ENCODE assay signal across 17 mouse cellular contexts in the genomic region with DNA sequence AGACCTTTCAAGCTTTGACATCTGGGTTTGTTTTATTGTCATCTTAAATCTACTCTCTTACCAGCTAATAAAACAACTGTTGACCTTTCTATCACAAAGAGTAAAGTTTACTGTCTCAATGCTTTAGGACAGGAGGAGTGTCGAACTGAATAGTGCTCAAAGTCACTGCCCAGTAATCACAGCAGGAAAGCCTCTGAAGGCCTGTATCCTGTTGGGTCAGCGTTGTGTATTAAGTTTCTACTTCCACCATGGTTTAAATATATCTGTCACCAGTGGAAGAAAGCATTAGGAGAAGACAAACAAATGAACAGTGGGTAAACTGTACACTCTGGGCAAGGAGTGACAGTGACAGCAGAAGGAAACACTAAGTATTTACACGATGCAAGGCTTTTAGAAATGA.
"Had no signal": no experiment of that assay in that cellular context is flagged by ENCODE, and none has a peak within 500 bp of the region (broad histone marks: within the 10 kb centered on the region; RNA-seq: fewer than 3 reads in every experiment).

No protein-coding gene starts in this region.

- H3K4me2 ChIP-seq: hindbrain, embryonic 14.5 days; limb, embryonic 13.5 days; liver, embryonic 12.5 days; liver, embryonic 15.5 days; midbrain, embryonic 11.5 days had no signal

- H3K27ac ChIP-seq: hindbrain, embryonic 14.5 days; hindbrain, postnatal 0 days; layer of hippocampus, adult 2 months; limb, embryonic 10.5 days; limb, embryonic 13.5 days; liver, embryonic 12.5 days; liver, embryonic 15.5 days had no signal

- H3K4me1 ChIP-seq: liver, embryonic 12.5 days; liver, embryonic 15.5 days had no signal

- H3K9ac ChIP-seq: hindbrain, embryonic 14.5 days; limb, embryonic 13.5 days; liver, embryonic 12.5 days; liver, embryonic 15.5 days had no signal

- ATAC-seq: hindbrain, postnatal 0 days; inflammation-experienced regulatory T-cells, adult 6 months; intestine, embryonic 16.5 days; liver, embryonic 12.5 days had no signal

- H3K4me3 ChIP-seq: layer of hippocampus, adult 2 months; limb, embryonic 10.5 days; limb, embryonic 13.5 days; liver, embryonic 12.5 days; liver, embryonic 15.5 days had no signal

- H3K9me3 ChIP-seq: limb, embryonic 10.5 days; limb, embryonic 13.5 days; liver, embryonic 12.5 days; liver, embryonic 15.5 days had no signal

- DNase-seq: kidney, adult 18-20 months; layer of hippocampus, adult 9-11 months; liver; lung, postnatal 14 days; midbrain, embryonic 14.5 days; thymus, adult 18-20 months; thymus, postnatal 36 days had no signal

- H3K27me3 ChIP-seq: limb, embryonic 13.5 days; liver, embryonic 12.5 days; liver, embryonic 15.5 days had no signal
